Mouse (Mus musculus): ENCODE data around the gene Prpmp5. TPM values are rescaled to one million over a fixed set of nuclear protein-coding genes. Genes with fewer than 3 reads are reported as not detected.
"Not testable (repeated sequence)": the region's sequence is repeated elsewhere in the genome, so short reads cannot be mapped to it uniquely, and the experiment has no call there.

Prpmp5 gene
- polyA plus RNA-seq (2012; rRNA removed): not detected in 2 replicates

DNA sequence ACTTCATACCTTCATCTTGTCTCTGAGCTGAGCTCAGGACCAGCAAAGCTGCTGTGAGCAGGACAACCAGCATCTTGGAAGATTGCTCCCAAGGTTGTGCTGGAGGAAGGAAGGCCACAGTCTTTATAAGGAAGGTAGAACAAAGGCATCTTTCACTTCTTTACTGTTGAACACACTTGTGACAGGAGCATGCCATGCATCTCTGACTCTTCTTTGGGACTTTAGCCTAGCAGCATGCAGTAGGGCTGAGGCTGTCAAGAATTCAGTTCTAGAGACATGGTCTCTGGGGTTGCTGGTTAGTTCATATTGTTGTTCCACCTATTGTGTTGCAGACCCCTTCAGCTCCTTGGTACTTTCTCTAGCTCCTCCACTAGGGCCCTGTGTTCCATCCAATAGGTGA, at the start of gene Prpmp5:
Prpmp5 (minus strand) TSS at position 101 of the 400 bp plus-strand sequence.
- not testable (repeated sequence) for DNase-seq (ENCODE audit: low read depth, low spot score)

DNA sequence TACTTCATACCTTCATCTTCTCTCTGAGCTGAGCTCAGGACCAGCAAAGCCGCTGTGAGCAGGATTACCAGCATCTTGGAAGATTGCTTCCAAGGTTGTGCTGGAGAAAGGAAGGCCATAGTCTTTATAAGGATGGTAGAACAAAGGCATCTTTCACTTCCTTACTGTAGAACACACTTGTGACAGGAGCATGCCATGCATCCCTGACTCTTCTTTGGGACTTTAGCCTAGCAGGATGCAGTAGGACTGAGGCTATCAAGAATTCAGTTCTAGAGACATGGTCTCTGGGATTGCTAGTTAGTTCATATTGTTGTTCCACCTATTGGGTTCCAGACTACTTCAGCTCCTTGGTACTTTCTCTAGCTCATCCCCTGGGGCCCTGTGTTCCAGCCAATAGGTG, 49.5 kb upstream of the Prpmp5 start, which contains the start of gene Gm8882:
Gm8882 (minus strand) TSS at position 101 of the 400 bp plus-strand sequence.
- DNase-seq (ENCODE audit: low read depth, low spot score): not testable (repeated sequence)
- WGBS: 84% methylated on average over 1 of the region's 1 CpGs

Other genes starting within 250 kb of the Prpmp5 start
- not detected in 2 replicates for gene Prb1, start 104.2 kb downstream of the Prpmp5 start, polyA plus RNA-seq (2012; rRNA removed)
- not detected in 2 replicates for gene Gm8882, start 49.4 kb upstream of the Prpmp5 start, polyA plus RNA-seq (2012; rRNA removed)